In the genomic region with DNA sequence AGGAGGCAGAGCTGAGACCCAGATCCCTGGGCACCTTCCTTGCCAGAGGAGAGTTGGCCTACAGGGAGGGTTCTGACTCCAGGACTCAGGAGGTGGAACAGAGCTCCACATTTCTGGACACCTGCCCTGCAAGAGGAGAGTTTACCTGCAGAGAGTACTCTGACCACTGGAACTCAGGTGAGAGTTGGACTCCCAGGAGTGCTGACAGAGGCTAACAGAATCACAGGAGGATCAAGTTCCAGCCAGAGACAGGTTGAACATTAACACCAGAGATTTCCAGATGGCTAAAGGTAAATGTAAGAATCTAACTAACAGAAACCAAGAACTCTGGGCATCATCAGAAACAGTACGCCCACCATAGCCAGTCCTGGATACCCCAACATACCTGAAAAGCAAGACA, we compare ENCODE assay signal across 8 mouse cellular contexts. TPM values are rescaled to one million over a fixed set of nuclear protein-coding genes. Genes with fewer than 3 reads are reported as not detected.
DNase-seq lines count a peak whose midpoint lies in the region; TF ChIP-seq lines count a peak whose summit lies in the region.
"Not testable (repeated sequence)": the region's sequence is repeated elsewhere in the genome, so short reads cannot be mapped to it uniquely, and the experiment has no call there.
"Had no signal": no experiment of that assay in that cellular context is flagged by ENCODE, and none has a peak within 500 bp of the region (broad histone marks: within the 10 kb centered on the region; RNA-seq: fewer than 3 reads in every experiment).

No protein-coding gene starts in this region.

- 84% methylated on average over 1 of the region's 1 CpGs for whole genome bisulfite sequencing in kidney, adult 2 months

- H3K27ac ChIP-seq in kidney, adult 2 months (ENCODE audit: insufficient read depth, low read depth, low read length): not testable (repeated sequence)

- not testable (repeated sequence) for TF ChIP-seq CTCF in kidney, adult 2 months (conservative IDR thresholded peaks at IDR 0.05; ENCODE audit: insufficient read depth, insufficient read length, low read depth, low read length)

- H3K27me3 ChIP-seq in kidney, adult 2 months (replicated peaks; ENCODE audit: control insufficient read depth, insufficient read depth, low read length): not testable (repeated sequence)

- H3K4me1 ChIP-seq in kidney, adult 2 months (ENCODE audit: control insufficient read depth, insufficient read depth, low read length): not testable (repeated sequence)

- peak; percentile 29 for DNase-seq in kidney, adult 11 months
- peak; percentile 64 for DNase-seq in kidney, adult 2 months
- peak; percentile 50 for DNase-seq in kidney, adult 9 months
- peak; percentile 7 to 34 for DNase-seq in kidney, postnatal 25 days
- peak; percentile 29 for DNase-seq in yolk sac, embryonic 10.5 days (ENCODE audit: low spot score)

- not testable (repeated sequence) for TF ChIP-seq POLR2A in kidney, adult 2 months (IDR thresholded peaks at IDR 0.05; ENCODE audit: low read depth, low read length)

- H3K4me3 ChIP-seq in kidney, adult 2 months (ENCODE audit: insufficient read depth, low read depth, low read length): not testable (repeated sequence)

- H3K36me3 ChIP-seq in kidney, adult 2 months (ENCODE audit: control insufficient read depth, insufficient read depth, low read length): not testable (repeated sequence)

RNA-seq across cellular contexts. Expression of gene Twist1, which starts 52.3 kb away (rescaled TPM):
- polyA plus RNA-seq in kidney, adult 2 months (2012; rRNA removed): 2.0 and 3.0 TPM in 2 replicates
- polyA plus RNA-seq: activated CD4-positive, CD25-positive, alpha-beta regulatory T cell, adult 4 months; CD4-positive, CD25-positive, alpha-beta regulatory T cell, adult 4 months; G1E had no signal
